Mouse (Mus musculus) heart, adult 8-10 months (tissue): ENCODE results near the gene Wdr70. TPM values are rescaled to one million over a fixed set of nuclear protein-coding genes. Genes with fewer than 3 reads are reported as not detected.
A peak's percentile ranks its signal among the peaks of the same experiment; 100 is the strongest.

Experiments
- DNase-seq: peaks from one replicate; pipeline ENCODE4 v3.0.0; 2022; ENCODE audit warnings: low spot score
- total RNA-seq, 4 experiments: library from RNA; stranded (reverse); gene quantifications; 2 replicates each; pipeline ENCODE4 v1.2.4; 2022

The Wdr70 gene
- total RNA-seq, 4 experiments from 2014 or later = 18.8 to 22.6 (median 21.3) TPM

- no peak for DNase-seq
Observed at GRCm38 (mm10) chr15:8030643-8031042, 68.4 kb downstream of the Wdr70 start.

- no peak for DNase-seq
Observed at GRCm38 (mm10) chr15:8027503-8027902, 71.5 kb downstream of the Wdr70 start.

- DNase-seq = no peak
Observed at GRCm38 (mm10) chr15:8011418-8011817, 87.6 kb downstream of the Wdr70 start.

- no peak for DNase-seq
Observed at GRCm38 (mm10) chr15:8007413-8007812, 91.6 kb downstream of the Wdr70 start.

- no peak for DNase-seq
Observed at GRCm38 (mm10) chr15:8006056-8006455, 93.0 kb downstream of the Wdr70 start.

GRCm38 (mm10) chr15:8005506-8005905 lies 93.5 kb downstream of the Wdr70 start:
- no peak for DNase-seq

- DNase-seq = no peak
Observed at GRCm38 (mm10) chr15:8003789-8004188, 95.2 kb downstream of the Wdr70 start.

- peak; percentile 7 for DNase-seq
Observed at GRCm38 (mm10) chr15:7998843-7999546, 100.0 kb downstream of the Wdr70 start.

GRCm38 (mm10) chr15:7998095-7998494 lies 100.9 kb downstream of the Wdr70 start:
- DNase-seq = no peak

- DNase-seq = no peak
Observed at GRCm38 (mm10) chr15:7993721-7994120, 105.3 kb downstream of the Wdr70 start.

GRCm38 (mm10) chr15:7990101-7990500 lies 108.9 kb downstream of the Wdr70 start:
- no peak for DNase-seq

GRCm38 (mm10) chr15:7987374-7987773 lies 111.6 kb downstream of the Wdr70 start:
- no peak for DNase-seq

- no peak for DNase-seq
Observed at GRCm38 (mm10) chr15:7986274-7986673, 112.7 kb downstream of the Wdr70 start.

GRCm38 (mm10) chr15:7978640-7979039 lies 120.4 kb downstream of the Wdr70 start:
- no peak for DNase-seq

GRCm38 (mm10) chr15:7976775-7977174 lies 122.2 kb downstream of the Wdr70 start:
- peak; percentile 18 for DNase-seq

- no peak for DNase-seq
Observed at GRCm38 (mm10) chr15:7974368-7974767, 124.6 kb downstream of the Wdr70 start.

GRCm38 (mm10) chr15:7972528-7972927 lies 126.5 kb downstream of the Wdr70 start:
- no peak for DNase-seq

GRCm38 (mm10) chr15:7962786-7963185 lies 136.2 kb downstream of the Wdr70 start:
- DNase-seq = peak; percentile 18

- DNase-seq = no peak
Observed at GRCm38 (mm10) chr15:7961489-7961888, 137.5 kb downstream of the Wdr70 start.

- DNase-seq = no peak
Observed at GRCm38 (mm10) chr15:7956899-7957298, 142.1 kb downstream of the Wdr70 start.

GRCm38 (mm10) chr15:7950561-7950960 lies 148.4 kb downstream of the Wdr70 start:
- DNase-seq = no peak

GRCm38 (mm10) chr15:7941690-7942089 lies 157.3 kb downstream of the Wdr70 start:
- DNase-seq = no peak

- DNase-seq = no peak
Observed at GRCm38 (mm10) chr15:7935571-7936165, 163.3 kb downstream of the Wdr70 start.
